Mouse (Mus musculus) limb, embryonic 14.5 days (tissue): ENCODE data around the gene Rabep1. TPM values are rescaled to one million over a fixed set of nuclear protein-coding genes. Genes with fewer than 3 reads are reported as not detected.
"Not testable (repeated sequence)": the region's sequence is repeated elsewhere in the genome, so short reads cannot be mapped to it uniquely, and the experiment has no call there.

Source experiments
- ATAC-seq: fragments of 200-750 bp; cut with Nextera tagmentation; 2 replicates; pipeline ENCODE4 v1.8.0; 2017; ENCODE audit warnings: low read depth, moderate number of reproducible peaks, moderate TSS enrichment; ENCODE audit not compliant: low FRiP score
- DNase-seq: peaks from one replicate; pipeline ENCODE4 v3.0.0-alpha.2; 2015; ENCODE audit warnings: low spot score
- H3K27ac ChIP-seq: fragments of 300-500 bp; sonication (generic); replicated peaks from 2 replicates; pipeline ENCODE4 v1.5.1; 2014; ENCODE audit warnings: low read depth, mild to moderate bottlenecking, low read length, moderate library complexity, mixed read lengths
- H3K27me3 ChIP-seq: fragments of 300-500 bp; sonication (generic); 2 replicates; pipeline ENCODE4 v1.6.1; 2014; ENCODE audit warnings: low read length, mixed read lengths; ENCODE audit not compliant: control insufficient read depth, insufficient read depth
- H3K36me3 ChIP-seq: fragments of 300-500 bp; sonication (generic); 2 replicates; pipeline ENCODE4 v1.6.1; 2014; ENCODE audit warnings: mild to moderate bottlenecking, low read length, moderate library complexity, mixed read lengths; ENCODE audit not compliant: control insufficient read depth, insufficient read depth
- H3K4me1 ChIP-seq: fragments of 300-500 bp; sonication (generic); 2 replicates; pipeline ENCODE4 v1.6.1; 2014; ENCODE audit warnings: antibody characterized with exemption, low read length, mixed read lengths; ENCODE audit not compliant: control insufficient read depth, insufficient read depth
- H3K4me2 ChIP-seq: fragments of 300-500 bp; sonication (generic); replicated peaks from 2 replicates; pipeline ENCODE4 v1.6.1; 2014; ENCODE audit warnings: low read depth, mild to moderate bottlenecking, low read length, moderate library complexity; ENCODE audit not compliant: severe bottlenecking
- H3K4me3 ChIP-seq: fragments of 300-500 bp; sonication (generic); replicated peaks from 2 replicates; pipeline ENCODE4 v1.5.1; 2014; ENCODE audit warnings: low read length
- H3K9ac ChIP-seq: fragments of 300-500 bp; sonication (generic); 2 replicates; pipeline ENCODE4 v1.6.1; 2014; ENCODE audit warnings: mild to moderate bottlenecking, low read depth, low read length, moderate library complexity; ENCODE audit not compliant: severe bottlenecking
- H3K9me3 ChIP-seq: fragments of 300-500 bp; sonication (generic); 2 replicates; pipeline ENCODE4 v1.6.1; 2016; ENCODE audit warnings: low read length; ENCODE audit not compliant: control insufficient read depth
- POLR2A ChIP-seq: fragments of 200-500 bp; IDR thresholded peaks from 2 replicates; pipeline ENCODE4 v1.8.0; 2012; ENCODE audit warnings: inconsistent platforms, mild to moderate bottlenecking, moderate library complexity, borderline replicate concordance; ENCODE audit not compliant: insufficient read depth, insufficient read length; ENCODE audit errors: extremely low read depth
- WGBS: fragments of 180-500 bp; shearing (Covaris S2); extraction: QIAGEN DNeasy Blood & Tissue Kit; methylation state at CpG from one replicate; pipeline ENCODE4 v1.1.7; 2014; 5-methylcytosine and 5-hydroxymethylcytosine counted together
- polyA plus RNA-seq, 2 experiments: library from polyadenylated mRNA; depleted of rRNA in 1 of 2; stranded (reverse) in 1 of 2; unstranded in 1 of 2; fragments of >200 nt; fragmentation: Nextera tagmentation in 1 of 2; extraction: Ambion mirVana in 1 of 2; gene quantifications; 2 replicates each; pipeline versions ENCODE4 v1.2.1 to v1.2.3; 2012 to 2014

Rabep1 gene
- polyA plus RNA-seq, 2 experiments = 11.0 to 29.5 TPM

GRCm38 (mm10) chr11:70843701-70844551 lies 652 bp upstream of the Rabep1 start:
- Histone ChIP-seq H3K9me3 (no peaks in the 10 kb centered on the region), H3K36me3 (no peaks in the 10 kb centered on the region), H3K27ac (peak overlapping the region; percentile 81), H3K27me3 (no peaks in the 10 kb centered on the region), H3K4me2 (peak overlapping the region; percentile 88), H3K4me1 (peaks cover 20% of the 10 kb centered on the region), H3K4me3 (peak overlapping the region; percentile 93), H3K9ac (peak overlapping the region; percentile 94; the same call in 1 of the 2 replicates)
- no peak for TF ChIP-seq POLR2A
- WGBS = 13% methylated on average over 12 of the region's 12 CpGs
- ATAC-seq (peak; percentile 44), DNase-seq (peak; percentile 23)

DNA sequence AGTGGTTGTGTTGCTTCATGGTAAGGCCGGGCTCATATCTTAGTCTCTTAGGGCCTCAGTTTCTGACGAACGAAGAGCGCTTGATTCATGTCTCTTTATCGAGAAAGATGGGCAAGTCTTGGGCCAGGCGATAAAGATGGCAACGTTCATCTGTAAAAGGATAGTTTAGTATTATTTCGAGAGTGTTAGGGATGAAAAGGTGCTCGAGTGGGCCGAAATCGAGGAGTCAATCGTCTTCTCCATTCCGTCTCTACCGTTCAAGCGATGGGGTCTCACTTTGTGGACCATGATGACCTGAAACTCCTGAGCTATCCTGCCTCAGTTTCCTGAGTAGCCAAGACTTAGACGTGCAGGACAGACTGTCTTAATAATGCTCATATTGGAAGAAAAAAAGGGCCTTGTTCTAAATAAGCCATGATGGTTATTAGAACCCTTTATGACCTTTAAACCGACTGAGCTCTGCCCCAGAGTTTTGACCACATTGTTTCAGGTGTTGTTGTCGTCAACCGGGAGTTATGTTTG lies 940 bp downstream of the Rabep1 start:
- H3K9ac ChIP-seq = peak overlapping the region; percentile 94
- no peak for TF ChIP-seq POLR2A
- H3K27me3 ChIP-seq = no peaks in the 10 kb centered on the region
- peak overlapping the region; percentile 88 for H3K4me2 ChIP-seq
- H3K9me3 ChIP-seq = no peaks in the 10 kb centered on the region
- no peaks in the 10 kb centered on the region for H3K36me3 ChIP-seq
- no peak for DNase-seq
- no peak overlapping the region for H3K27ac ChIP-seq
- H3K4me1 ChIP-seq = peaks cover 20% of the 10 kb centered on the region
- H3K4me3 ChIP-seq = peak overlapping the region; percentile 93
- 3% methylated on average over 19 of the region's 19 CpGs for WGBS
- ATAC-seq = no peak

DNA sequence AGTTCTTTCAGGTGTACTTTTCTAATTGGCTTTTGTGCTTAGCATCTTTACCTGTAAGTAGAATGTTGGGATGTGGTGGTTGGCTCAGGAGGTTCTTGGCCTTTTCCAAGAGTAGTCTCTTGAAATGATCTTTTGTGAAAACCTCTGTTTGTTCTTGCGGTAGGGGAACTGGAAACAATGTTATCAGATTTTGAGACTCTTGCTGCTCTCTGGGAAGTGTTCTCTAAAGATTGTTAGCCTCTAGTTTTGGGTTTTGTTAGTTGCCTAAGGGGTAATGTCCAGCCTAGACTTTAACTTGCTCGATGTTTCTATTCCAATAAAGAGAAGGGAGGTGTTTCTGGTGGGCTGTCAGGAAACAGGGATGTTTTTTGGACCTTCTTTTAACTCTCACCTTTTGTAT lies 1.5 kb downstream of the Rabep1 start:
- H3K4me2 ChIP-seq = peak overlapping the region; percentile 88
- no peak for DNase-seq
- no peak for TF ChIP-seq POLR2A
- ATAC-seq = no peak
- no peaks in the 10 kb centered on the region for H3K27me3 ChIP-seq
- peak overlapping the region; percentile 93 for H3K4me3 ChIP-seq
- no peaks in the 10 kb centered on the region for H3K9me3 ChIP-seq
- H3K36me3 ChIP-seq = no peaks in the 10 kb centered on the region
- peaks cover 20% of the 10 kb centered on the region for H3K4me1 ChIP-seq
- no peak overlapping the region for H3K27ac ChIP-seq
- H3K9ac ChIP-seq = peak overlapping the region; percentile 94; the same call in 1 of the 2 replicates
- 44% methylated on average over 2 of the region's 2 CpGs for WGBS

DNA sequence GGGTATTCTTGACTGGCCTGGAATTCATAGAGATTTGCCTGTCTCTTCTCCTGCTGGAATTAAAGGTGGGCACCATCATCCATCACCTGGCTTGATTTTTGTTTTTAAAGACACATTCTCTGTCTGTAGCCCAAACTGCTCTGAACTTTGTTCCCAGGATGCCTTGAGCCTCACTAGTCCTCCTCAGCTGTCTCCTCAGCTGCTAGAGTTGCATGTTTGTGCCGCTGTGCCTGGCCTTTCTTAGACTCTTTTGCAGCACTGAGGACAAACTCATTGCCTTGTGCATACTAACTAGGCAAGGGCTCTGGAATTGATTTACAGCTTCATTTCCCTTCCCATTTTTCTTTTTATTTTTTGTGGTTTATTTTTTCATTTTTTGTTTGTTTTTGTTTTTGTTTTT lies 15.8 kb downstream of the Rabep1 start:
- Histone ChIP-seq H3K4me3 (no peak overlapping the region), H3K27me3 (no peaks in the 10 kb centered on the region), H3K9ac (no peak overlapping the region), H3K27ac (no peak overlapping the region), H3K4me1 (no peaks in the 10 kb centered on the region), H3K9me3 (no peaks in the 10 kb centered on the region), H3K36me3 (peaks cover 4% of the 10 kb centered on the region; the same call in 1 of the 2 replicates), H3K4me2 (no peak overlapping the region)
- WGBS = 79% methylated on average over 1 of the region's 1 CpGs
- no peak for TF ChIP-seq POLR2A
- DNase-seq (no peak), ATAC-seq (no peak)

DNA sequence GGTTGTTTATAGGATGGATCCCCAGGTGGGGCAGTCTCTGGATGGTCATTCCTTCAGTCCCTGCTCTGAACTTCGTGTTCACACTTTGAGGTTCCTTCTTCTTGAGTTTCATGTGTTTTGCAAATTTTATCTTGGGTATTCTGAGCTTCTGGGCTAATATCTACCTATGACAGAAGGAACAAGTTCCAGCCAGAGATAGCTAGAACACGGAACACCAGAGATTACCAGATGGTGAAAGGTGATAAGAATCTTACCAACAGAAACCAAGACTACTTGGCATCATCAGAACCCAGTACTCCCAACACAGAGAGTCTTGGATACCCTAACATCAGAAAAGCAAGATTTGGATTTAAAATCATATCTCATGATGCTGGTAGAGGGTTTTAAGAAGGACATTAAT lies 18.6 kb downstream of the Rabep1 start:
- not testable (repeated sequence) for H3K27ac ChIP-seq, H3K4me3 ChIP-seq, H3K4me1 ChIP-seq, H3K27me3 ChIP-seq, H3K4me2 ChIP-seq, ATAC-seq, DNase-seq, H3K9me3 ChIP-seq, H3K36me3 ChIP-seq, H3K9ac ChIP-seq
- 87% methylated on average over 2 of the region's 2 CpGs for WGBS
